Mouse (Mus musculus): ENCODE data around the gene Kcnip1. TPM values are rescaled to one million over a fixed set of nuclear protein-coding genes. Genes with fewer than 3 reads are reported as not detected.

Gene Kcnip1
- total RNA-seq, 1 experiment from 2014 or later: 5.1 TPM

- no peak for DNase-seq
Measured at GRCm38 (mm10) chr11:33668376-33668775, 324.6 kb downstream of the Kcnip1 start.

DNA sequence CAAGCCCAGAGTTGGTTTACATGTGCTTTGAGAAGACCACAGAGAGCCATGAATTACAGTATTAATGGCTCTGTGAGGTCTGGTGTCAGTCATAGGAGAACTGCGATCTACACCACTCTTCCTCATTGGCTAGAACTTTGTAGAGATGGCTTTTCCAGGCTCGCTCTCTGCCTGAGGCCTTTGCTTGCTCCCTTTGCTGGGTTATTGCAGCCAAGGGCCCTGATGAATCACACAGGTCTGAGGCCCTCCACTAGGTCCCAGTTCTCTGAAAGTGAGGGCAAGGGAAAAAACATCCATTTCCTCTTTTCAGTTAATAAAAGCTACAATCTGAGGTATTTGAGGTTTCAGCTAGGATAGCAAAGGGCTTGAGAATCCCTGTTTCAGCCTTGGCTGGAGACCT, 329.4 kb downstream of the Kcnip1 start:
- no peak for DNase-seq

DNA sequence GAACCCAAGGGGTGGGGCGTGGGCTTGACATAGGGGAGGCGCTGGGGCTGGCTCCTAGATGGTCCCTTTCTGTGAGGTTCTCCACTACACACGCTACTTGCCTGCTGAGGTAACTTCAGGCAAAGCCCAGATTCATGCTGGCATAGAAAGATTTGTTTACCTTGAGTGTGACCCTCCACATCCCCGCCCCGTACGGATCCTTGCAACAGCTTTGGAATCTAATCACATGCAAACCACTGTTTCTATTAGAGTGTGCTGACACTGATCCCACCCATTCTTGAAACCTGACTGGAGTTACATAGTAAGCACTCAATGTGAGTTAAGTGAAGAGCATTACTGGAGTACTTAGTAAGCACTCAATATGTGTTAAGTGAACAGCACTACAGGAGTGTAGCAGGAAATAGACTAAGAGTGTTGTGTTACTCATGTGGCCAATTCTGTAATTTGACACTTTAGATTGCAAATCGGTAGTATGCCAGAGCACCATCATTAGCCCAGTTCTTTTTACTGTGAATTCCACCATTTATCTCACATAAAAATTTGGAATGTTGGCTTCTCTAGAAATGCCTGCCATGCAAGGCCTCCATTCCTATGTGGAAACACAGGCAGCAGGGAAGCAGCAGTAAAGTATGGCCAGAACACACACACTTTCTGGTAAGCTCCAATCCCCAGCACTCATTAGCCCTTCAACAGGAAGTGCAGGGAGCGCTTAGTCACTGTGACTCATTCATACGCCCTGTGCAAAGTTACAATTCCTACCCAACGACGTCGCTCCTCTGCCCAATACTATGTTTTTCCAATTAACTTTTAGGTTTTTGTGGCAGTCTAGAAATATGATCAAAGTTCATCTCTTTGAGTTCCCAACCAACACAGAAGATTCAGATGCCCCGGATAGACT, 332.7 kb downstream of the Kcnip1 start:
- no peak for DNase-seq

DNA sequence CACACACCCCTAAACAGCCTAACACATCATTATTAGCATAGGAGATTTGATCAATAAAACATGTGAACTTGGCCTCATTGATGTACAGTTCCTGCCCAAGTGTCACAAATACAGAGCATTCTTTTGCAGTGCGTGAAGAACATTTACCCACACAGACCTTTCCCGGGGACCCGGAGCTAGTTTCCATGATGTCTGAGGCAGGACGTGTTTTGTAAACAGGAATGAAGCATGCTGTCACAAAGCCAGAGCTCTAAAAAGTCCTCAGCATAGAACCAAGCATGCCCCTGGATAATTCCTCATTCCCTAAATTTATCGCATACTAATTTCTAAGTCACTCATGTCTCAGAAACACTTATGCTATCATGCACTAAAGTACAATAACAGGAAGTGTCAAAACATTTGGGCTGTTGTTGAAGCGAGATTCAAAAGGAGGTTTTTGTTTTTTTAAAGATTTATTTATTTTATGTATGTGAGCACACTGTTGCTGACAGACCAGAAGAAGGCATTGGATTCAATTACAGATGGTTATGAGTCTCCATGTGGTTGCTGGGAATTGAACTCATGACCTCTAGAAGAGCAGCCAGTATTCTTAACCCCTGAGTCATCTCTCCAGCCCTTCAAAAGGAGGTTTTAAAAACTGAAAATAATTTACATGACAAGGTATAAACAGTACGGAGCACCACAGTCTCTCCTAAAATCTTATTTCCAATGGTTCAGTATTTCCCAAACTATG, 336.9 kb downstream of the Kcnip1 start:
- DNase-seq: no peak

DNA sequence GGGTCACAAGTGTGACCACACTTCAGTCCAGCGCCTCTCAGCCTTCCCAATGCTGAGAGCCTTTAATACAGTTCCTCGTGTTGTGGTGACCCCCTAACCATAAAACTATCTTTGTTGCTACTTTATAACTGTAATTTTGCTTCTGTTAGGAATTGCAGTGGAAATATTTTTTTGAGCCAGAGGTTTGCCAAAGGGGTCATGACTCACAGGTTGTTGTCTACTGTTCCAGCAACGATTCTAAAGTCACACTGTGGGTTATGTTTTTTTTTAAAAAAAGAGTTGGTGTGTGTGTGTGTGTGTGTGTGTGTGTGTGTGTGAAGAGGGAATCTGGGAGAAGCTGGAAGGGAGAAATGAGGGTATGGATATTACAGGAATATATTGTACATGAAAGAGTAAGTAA, 337.7 kb downstream of the Kcnip1 start:
- DNase-seq: no peak

DNA sequence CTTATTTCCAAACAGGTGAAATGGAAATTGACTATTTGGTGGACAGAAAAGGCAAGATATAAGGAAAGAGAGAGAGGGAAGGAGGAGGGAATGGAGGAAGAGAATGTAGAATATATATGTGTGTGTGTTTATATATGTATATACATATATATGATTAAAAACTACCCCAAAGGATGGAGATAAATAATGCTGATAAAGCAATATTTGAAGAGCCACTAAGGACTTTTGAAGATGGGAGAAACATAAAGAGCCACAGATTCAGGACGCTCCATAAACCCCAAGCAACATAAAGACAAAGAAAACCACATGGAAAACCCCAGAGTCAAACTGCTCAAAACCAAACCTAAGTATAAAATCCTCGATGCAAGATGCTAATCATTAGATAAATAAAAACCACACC, 338.5 kb downstream of the Kcnip1 start:
- no peak for DNase-seq

- no peak for DNase-seq
Measured at GRCm38 (mm10) chr11:33649358-33649757, 343.6 kb downstream of the Kcnip1 start.

DNA sequence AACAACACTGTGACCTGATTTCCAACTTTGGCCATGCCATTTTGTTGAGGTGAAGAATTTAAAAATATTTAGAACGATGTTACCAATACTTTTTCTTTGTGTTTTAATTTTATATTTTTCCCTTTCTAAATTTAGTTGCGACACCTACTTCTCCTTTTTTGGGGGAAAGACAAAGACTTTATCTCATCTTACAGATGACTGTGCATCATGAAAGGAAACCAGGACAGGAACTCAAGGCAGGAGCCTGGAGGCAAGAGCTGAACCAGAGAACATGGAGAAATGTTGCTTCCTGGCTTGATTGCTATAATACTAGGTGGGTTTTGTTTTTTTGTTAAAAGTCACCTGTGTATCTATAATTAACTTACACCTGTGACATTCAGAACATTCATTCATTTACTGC, 355.8 kb downstream of the Kcnip1 start:
- DNase-seq: no peak

GRCm38 (mm10) chr11:33627136-33627742, 365.7 kb downstream of the Kcnip1 start:
- DNase-seq: no peak

DNA sequence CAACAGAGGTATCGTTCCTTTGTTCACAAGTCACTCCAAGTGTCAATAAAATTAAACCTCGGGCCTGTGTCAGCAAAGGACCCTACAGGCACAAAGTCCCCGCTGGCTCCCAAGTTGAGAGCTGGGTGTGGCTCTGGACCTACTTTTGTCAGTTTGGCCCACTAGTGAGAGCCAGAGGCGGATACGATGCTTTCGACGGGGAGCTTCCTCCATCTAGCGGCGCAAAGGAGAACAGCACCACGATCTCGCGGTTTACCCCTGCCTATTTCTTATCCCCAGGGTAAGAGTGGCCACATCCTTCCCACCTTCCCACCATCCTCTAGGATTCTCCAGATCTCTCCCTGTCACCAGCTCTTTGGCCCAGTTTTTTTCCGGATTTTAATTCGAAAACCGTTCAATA, 378.7 kb downstream of the Kcnip1 start:
- DNase-seq: peak; percentile 74

- no peak for DNase-seq
Measured at GRCm38 (mm10) chr11:33607784-33608183, 385.2 kb downstream of the Kcnip1 start.

DNA sequence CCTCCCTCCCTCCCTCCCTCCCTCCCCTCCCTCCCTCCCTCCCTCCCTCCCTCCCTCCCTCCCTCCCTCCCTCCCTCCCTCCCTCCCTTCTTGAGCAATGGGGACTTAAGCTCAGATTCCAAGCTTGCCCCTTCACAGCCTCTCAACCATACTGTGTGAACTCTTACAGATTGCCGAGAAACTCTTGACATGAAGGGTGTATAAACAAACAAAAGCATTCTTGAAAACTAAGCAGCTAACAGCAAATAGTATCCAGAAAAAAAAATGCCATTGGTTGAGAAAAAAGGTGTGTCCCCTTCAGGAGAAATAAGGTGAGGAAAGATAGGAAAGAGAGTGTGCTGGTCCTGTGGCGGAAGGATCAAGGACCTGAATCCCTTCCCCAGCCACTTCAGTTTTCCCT, 389.8 kb downstream of the Kcnip1 start:
- no peak for DNase-seq

GRCm38 (mm10) chr11:33598986-33599385, 394.0 kb downstream of the Kcnip1 start, which contains the start of gene D130052B06Rik:
Gene D130052B06Rik (plus strand): TSS chr11:33599302.
- no peak for DNase-seq

DNA sequence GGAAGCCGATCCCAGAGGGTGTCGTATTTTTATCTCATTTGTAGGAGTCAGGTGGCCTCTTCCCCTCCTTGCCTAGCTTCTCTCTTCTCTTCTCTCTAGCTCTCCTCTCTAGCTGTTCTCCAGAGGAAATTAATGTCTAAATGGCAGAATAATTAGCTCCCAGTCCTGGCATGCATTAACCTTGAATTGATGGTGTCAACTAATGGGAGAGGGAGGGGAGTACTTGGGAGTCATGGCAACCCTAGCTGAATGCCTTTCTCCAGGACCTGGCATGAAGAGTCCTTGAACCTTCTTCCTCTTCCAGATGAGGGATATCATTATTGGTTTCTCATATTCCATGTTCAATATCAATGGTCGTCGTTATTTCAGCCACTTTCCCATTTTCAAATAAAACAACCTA, 396.3 kb downstream of the Kcnip1 start:
- no peak for DNase-seq

DNA sequence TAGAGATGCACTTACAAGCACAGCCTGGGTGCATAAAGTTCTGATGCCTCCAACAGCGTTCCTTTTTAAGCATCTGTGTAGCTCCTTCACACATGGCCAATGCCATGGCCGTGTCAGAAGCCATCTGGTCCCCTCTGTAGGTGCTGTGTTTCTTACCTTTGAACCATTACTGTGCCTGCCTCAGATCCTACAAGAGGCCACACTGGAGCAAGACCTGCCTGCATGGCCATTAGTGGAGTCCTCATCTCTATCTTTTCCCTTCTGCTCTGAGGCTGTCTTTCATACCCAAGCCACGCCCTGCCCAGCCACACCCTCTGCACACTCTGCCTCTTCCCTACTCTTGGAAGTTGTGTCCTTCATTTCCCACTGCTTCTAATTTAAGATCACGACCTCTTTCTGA, 400.1 kb downstream of the Kcnip1 start:
- DNase-seq: no peak

DNA sequence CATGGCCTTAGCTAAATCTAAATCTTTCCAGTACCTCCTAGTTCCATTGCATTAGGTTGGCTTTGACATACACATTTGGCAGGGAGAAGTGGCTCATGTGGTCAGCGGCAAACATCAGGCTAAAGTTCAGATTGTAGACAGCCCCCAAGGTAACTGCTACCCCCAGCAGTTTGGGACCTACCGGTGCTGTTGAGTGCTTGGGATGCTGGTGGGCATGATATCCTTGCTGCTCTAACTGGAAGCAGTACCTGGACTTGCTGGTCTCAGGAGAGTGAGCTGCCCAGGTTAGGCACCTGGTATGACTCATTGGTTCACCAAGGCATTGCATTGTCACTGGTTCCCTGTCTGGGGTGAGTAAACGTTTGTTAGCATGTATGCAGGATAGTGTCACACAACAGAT, 402.2 kb downstream of the Kcnip1 start:
- DNase-seq: no peak

DNA sequence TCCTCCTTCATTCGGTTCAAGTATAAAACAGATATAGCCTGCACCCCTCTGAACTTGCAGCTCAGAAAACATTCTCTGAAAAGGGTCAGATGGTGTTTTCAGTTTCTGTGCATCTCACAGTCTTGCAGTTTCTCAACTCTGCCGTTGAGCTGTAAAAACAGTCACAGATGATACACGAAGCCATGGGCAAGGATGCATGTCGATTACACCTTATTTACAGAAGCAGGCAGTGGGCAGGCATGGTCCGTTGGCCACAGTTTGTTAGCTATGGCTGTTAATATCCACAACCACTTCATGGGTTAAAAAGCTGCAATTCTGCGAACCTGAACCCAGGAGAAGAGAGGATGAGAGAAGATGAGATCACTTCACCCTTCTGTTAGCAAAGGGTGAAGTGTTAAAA, 406.3 kb downstream of the Kcnip1 start:
- no peak for DNase-seq

- no peak for DNase-seq
Measured at GRCm38 (mm10) chr11:33579621-33580020, 413.3 kb downstream of the Kcnip1 start.

Other genes starting within 250 kb of the Kcnip1 start
- 0.11 and 0.38 TPM in 2 replicates for gene Kcnmb1, start 30.1 kb downstream of the Kcnip1 start, total RNA-seq (2021)
- 2.0 and 7.8 TPM in 2 replicates for gene Lcp2, start 53.8 kb upstream of the Kcnip1 start, total RNA-seq (2021)
- not detected in 2 replicates for gene 4930469K13Rik, start 105.4 kb upstream of the Kcnip1 start, total RNA-seq (2021)
- gene Foxi1, start 214.9 kb upstream of the Kcnip1 start, total RNA-seq (2021): not detected in 2 replicates

Measured in adrenal gland, postnatal 14 days (tissue).